Mouse (Mus musculus): ENCODE measurements around the gene Adamtsl1. TPM values are rescaled to one million over a fixed set of nuclear protein-coding genes. Genes with fewer than 3 reads are reported as not detected.

Gene Adamtsl1
- total RNA-seq, 2 experiments from 2014 or later, result 7.1 to 10.3 TPM

DNA sequence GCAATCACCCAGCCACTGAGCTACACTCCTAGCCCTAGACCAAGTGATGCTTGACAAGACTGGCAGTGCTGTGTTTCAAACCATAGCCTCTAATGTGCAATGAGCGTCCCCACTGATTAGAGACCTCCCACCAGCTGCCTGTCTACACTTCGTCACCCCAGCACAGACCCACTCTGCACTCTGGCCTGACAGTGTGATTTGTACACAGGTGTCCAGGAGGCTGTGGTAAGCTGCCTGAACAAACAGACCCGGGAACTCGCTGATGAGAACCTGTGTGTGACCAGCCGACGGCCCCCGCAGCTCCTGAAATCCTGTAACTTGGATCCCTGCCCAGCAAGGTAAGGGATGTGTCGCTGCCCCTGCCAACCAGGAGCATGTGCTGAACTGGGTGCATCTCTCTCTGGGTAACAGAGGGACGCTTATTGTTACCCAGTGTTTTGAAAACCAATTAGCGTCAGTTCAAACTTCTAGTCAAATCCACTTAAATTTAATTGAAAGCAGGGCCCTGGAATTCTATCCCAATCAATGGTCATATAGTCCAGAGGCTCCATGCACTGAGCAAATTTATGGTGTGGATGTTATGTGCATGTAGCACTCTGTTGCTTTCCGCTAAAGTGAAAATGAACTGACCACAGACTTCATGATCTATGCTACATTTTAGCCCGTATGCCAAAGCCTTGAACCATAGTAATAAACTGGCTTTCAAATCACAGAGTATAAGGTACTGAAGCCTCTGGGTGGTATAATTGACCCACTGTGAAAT is 775.7 kb downstream of the Adamtsl1 start:
- DNase-seq (ENCODE audit: extremely low spot score in 1 of 2, low spot score in 1 of 2), result no peak

DNA sequence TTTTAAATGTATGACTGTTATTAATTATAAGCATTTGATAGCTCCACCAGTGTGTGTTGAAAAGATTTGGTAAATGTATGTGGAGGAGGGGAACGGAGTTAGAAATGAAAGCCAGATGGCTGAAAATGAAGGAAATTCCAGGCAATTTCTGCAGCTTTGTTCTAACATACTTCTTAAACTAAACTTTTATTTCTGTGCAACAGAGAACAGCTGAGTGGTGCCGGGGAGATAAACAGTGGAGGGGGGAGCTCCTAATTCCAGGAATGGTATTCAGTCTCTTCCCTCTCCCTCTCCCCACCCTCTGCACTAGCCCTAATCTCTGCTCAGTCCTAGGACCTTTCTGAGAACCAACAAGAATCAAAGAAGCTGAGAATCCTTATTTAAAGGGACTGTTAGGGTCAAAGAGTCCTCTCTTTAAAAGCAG is 780.9 kb downstream of the Adamtsl1 start:
- no peak for DNase-seq (ENCODE audit: extremely low spot score in 1 of 2, low spot score in 1 of 2)

DNA sequence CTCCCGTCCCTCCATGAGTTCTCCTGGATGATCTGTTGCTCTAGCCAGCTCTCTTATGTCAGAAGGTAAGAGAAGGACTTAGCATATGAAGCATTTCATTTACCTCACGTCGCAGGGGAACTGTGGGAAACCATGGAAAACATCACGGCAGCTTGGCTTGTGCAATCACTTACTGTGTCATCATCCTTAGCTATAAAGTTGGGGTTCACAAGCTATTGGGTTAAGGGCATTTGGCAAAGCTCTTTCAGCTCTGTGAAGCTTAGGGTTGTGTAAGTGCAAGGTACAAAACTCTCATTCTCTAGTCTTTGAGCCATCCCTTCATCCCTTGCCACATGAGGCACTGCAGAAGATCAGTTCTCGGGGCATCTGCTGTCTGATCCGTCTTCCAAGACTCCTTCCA is 787.5 kb downstream of the Adamtsl1 start:
- no peak for DNase-seq (ENCODE audit: extremely low spot score in 1 of 2, low spot score in 1 of 2)

DNA sequence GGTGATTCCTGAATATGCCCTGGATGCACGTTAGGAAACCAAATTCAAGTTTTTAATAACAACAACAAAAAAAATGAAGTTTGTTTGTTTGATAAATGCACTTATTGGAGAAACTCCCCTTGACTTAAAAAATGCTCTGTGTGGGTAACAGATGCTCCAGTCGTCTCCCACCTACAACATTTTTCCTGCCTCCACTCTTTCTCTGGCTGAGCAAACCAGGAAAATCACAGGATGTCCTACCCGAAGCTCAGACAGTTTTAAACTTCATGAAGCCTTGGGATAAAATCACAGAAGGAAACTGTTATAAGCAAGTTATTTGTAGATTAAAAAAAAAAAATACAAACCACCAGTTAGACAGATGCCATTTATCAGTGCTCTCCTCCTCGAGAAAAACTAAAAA is 788.1 kb downstream of the Adamtsl1 start:
- no peak for DNase-seq (ENCODE audit: extremely low spot score in 1 of 2, low spot score in 1 of 2)

DNA sequence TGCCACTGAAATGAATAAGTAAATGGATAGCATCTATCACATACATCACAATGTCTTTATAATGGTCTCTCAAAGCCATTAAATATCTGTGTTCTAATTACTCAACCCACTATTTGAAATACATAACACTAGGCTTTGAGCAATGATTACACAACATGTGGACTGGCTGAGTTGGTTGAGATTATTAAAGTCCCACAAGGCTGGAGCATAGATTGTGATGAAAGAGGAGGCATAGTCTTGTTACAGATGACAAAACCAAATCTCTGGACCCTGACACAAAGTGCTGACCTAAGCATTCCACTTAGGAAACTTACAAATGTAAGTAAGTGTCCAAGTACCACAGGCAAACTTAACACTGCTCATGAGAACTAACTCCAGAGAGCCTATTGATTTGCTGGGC is 792.8 kb downstream of the Adamtsl1 start:
- no peak for DNase-seq (ENCODE audit: extremely low spot score in 1 of 2, low spot score in 1 of 2)

DNA sequence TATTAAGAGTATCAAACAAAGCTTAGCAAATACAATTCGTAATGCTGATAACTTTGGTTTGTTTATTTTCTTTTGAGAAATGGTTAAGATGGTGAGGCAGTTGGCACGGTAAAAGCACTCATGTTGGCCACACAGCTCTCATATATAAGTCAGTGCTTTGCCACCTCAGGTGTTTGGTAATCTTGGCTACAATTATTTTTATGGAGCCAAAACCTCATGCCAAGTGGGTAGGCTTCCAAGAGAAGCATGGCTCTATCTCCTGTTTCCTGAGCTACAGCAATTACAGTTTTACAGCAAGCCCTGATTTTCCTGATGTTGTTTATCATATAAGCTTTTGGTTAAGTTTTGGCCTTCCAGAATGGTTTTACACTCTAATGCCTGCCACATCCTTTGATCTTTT is 795.2 kb downstream of the Adamtsl1 start:
- no peak for DNase-seq (ENCODE audit: extremely low spot score in 1 of 2, low spot score in 1 of 2)

DNA sequence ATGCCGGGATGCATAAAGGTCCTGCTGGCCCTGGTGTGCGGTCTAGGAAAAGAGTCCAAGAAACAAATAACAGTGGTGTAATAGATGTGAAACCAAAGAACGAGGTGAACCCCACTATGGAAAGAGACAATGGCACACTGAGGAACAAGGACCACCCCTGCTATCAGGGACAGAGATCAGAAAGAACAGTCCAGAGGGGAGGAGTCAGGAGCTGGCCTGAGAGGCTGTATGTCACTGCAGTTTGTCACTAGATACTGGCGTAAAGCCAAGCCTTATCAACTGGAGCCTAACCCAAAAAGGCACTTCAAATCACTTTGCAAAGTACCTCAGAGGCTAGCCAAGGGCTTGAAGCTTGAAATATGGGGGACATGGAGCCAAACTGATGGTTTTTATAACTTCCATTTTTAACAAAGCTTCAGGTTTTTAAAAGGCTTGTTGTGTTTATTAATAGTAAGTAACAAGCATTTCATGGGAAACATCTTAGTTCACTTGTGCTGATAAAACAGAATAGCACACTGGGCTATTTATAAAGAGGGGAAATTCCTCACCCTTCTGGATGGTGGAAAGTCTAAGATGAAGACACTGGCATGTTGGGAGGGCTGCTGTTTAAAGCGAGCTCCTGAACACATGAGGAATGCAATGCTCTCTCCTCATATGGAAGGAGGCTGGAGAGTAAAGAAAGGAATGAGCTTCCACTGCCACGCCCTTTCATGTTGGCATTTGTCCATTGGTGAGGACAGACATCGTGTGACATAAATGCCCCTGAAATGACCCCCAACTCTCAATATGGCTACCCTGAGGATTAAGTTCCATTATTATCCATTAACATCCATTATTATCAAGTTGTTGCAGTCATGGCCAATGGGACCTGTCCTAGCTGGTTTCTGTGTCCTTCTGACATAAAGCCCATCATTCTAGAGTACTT is 797.1 kb downstream of the Adamtsl1 start:
- no peak for DNase-seq (ENCODE audit: extremely low spot score in 1 of 2, low spot score in 1 of 2)

DNA sequence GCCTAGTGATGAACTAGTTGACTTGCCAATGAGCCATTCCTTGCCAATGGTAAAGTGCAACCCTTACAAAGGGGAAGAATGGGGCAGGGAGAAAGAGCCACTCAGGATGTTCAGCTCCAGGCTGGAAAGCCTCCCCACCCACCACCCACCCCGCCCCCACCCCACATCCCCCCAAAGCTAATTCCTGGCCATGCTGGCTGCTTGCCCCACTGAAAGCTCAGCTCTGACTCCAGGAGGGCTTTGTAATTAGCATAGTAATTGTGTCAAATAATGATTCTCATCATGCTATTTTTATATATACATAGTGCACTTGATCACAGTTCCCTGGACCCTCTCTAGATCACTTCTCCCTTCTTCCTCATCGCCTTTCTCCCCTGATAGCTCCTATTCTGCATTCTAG is 798.4 kb downstream of the Adamtsl1 start:
- no peak for DNase-seq (ENCODE audit: extremely low spot score in 1 of 2, low spot score in 1 of 2)

DNA sequence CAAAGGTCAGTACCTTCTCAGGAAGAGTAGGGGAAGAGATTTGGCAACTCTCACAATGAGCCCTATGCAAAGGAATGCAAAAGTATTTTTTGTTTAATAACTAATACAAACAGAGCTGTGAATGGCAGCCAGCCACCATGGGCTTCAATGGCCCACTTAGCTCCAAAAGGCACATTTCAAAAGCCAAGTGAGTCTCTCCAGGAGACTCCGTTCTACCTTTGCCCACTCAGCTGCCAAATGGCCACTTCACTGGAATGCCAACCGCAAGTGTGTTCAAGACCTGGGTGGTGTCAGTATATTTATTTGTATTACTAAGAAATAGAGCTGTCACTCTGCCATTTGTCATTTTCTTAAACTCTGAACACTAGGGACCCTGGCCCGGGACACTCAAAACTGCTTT is 800.5 kb downstream of the Adamtsl1 start:
- no peak for DNase-seq (ENCODE audit: extremely low spot score in 1 of 2, low spot score in 1 of 2)

DNA sequence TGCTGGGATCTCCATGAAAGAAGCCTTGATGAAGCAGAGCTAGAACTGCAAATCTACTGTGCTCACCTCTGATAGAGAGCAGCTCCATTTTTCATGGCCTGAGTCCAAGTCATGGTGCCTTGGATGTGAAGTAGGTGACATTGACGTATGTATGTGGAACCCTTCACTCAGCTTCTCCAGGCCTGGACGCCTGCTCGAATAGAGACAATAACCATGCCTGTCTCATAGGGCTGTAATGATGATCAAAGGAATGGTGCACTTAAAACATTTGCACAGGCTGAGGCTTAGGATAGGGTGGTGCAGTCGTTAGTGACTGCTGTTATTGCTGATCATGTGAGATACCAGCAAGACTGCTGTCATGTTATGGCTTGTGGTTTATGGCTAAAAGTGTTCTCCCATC is 801.1 kb downstream of the Adamtsl1 start:
- no peak for DNase-seq (ENCODE audit: extremely low spot score in 1 of 2, low spot score in 1 of 2)

DNA sequence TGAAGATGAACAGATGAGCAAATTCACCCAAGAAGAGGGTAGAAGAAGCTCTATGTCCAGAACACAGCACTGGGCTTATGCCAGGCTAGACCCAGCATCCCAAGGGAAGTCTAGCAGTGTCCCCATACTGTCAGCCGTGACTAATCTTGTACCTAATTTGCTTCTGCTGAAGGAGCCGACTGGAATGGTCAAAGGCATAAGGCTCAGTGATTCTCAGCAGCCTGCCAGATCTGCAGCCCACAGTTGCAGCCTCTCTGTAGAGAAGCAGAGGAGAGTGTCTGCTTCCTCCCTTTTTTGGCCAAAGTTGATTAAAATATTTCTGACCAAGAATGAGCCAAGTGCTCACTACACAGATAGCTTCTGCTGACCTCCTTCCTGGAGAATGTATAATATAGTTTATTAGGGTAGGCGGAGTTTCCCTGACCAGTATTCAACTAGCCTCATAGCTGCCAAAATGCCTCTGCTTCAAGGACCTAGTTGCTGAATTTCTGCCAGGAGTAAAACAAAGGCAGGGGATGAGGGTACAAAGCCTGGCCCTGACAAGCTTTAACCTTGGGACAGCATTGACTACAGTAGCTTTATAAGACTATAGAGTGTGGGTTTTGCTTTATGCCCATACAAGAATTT is 804.1 kb downstream of the Adamtsl1 start:
- no peak for DNase-seq (ENCODE audit: extremely low spot score in 1 of 2, low spot score in 1 of 2)

DNA sequence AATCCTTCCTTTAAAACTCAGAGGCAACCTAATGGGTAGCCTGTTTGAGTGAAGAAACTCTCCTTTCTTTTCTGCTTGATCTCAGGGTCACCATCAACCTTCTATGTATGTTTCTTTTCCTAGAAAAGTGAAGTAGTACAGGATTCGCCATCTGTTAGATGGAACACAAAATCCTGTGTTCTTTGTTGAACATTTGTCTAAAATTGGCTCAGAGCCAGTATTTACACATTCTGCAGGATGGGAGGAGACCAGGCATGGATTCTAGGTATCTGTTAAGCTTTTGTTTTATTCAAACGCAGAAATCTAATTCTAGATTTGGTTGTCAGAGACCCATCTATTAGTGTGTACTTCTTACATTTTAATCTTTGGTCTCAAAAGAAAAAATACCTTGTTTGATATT is 811.4 kb downstream of the Adamtsl1 start:
- no peak for DNase-seq (ENCODE audit: extremely low spot score in 1 of 2, low spot score in 1 of 2)

DNA sequence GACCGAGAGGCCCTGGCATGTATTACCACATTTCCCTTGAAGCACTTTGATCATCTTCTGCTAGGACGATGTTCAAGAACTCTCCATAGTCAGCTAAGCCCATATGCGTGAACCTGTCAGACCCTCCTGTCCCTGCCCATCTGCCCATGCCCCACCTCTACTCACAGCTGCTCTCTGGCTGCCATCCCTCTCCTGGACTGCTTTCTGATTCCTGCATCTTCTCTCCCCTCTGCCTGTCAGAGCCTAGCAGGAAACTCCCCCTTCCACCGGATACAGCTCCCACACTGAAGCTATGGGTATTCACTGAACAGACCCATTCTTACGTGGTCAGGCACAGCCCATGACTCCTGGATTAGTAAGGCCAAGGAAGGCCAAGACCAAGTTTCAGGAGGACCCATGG is 812.0 kb downstream of the Adamtsl1 start:
- no peak for DNase-seq (ENCODE audit: extremely low spot score in 1 of 2, low spot score in 1 of 2)

DNA sequence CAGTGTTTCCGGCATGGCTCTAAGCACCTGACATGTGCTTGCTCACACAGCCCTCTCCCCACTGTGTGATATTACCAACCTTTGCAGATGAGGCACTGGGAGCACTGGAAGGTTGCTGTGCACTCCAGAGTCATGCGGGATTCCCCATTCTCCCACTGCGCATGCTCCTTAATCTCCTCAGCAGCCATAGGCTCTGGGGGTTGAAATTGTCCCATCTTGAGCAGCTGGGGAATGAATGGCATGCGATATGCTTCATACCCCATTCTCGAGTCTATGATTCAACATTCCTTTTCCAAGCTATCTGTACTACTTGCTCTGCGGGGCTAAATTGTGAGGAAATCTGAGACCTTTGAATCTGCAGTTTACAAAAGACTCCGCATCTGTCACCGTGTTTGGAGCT is 812.7 kb downstream of the Adamtsl1 start:
- no peak for DNase-seq (ENCODE audit: extremely low spot score in 1 of 2, low spot score in 1 of 2)

DNA sequence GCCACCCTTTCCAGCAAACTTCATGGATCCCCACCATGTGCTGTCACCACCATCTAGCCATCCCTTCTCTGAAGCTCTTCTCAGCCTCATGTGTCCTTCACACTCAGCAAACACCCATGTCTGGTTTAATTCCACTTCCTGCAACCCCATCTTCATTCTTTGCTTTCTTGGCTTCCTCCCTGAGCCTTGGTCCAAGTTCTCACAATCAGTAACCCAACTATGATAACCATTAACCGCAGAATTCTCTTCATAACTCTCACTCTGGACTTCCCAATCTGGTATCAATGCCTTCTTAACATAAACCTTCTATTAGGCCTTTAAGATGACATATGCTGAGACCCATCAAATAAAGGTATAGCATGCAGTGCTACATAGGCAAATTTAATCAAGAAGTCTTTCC is 815.5 kb downstream of the Adamtsl1 start:
- DNase-seq (ENCODE audit: extremely low spot score in 1 of 2, low spot score in 1 of 2), result no peak

DNA sequence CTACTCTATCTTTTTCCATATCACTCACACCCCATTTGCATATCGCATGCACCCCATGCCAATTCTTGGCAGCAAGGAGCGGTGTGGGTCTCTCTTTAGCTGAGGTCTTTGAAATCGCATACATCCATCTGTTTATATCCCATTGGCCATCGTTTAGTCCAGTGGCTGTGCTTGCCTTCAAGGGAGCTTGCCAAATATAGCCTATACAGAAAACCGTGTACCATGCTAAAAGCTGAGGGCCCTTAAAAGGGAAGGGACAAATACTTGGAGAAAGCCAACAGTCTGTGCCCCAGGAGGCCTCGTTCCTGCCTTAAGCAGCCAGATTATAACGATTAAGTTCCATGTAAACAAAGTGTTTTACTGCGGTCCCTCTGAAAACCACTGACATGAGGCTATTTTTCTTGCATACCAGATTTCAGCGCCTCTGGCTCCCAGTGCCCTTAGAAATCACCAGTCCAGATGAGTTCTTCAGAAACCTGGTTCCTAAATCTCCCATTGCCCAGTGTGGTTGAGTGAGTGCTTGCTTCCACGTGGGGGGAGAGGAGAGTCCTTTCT is 822.0 kb downstream of the Adamtsl1 start:
- DNase-seq (ENCODE audit: extremely low spot score in 1 of 2, low spot score in 1 of 2), result no peak

DNA sequence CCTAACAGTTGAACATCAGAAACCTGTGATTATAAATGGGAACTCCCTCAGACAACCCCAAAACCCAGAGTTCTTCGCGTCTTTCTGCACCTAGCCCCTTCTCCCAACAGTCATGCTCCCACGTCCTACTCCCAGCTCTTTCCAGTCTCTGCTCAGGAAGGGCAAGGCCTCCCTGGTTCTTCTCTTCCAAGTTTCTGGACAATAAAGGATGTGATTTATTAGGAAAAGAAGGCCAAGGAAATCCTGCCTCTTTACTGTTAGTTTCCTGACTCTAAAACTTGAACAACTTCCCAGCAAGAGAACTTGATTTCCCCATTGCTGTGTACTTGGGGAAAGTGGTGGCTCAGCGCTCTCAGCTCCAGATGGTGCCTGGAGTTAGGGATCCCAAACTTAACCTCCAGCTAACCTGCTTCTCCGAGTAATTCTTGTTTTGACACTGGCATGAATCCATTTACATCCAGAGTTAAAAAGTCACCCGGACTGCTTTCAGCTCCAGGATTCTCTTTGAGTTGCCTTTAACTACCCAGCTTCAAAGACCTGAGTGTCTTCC is 823.3 kb downstream of the Adamtsl1 start:
- no peak for DNase-seq (ENCODE audit: extremely low spot score in 1 of 2, low spot score in 1 of 2)

DNA sequence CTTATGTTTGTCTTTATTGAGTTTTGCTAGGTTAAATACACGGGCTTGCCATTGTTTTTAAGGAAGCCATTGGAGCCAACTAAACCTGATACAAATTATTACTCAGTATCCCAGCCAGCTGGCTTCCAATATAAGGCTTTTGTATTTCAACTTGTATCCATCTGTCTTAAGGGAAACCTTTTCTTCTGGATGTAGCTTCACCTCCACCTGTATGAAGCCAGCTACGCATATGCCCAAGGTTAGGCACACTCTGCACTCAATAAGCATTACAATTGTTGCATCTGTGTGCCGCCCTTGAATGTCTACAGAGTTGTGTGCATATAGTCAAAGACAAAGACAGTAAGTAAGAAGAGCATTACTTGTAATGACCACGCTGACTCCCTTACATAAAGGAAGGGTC is 835.4 kb downstream of the Adamtsl1 start:
- no peak for DNase-seq (ENCODE audit: extremely low spot score in 1 of 2, low spot score in 1 of 2)

DNA sequence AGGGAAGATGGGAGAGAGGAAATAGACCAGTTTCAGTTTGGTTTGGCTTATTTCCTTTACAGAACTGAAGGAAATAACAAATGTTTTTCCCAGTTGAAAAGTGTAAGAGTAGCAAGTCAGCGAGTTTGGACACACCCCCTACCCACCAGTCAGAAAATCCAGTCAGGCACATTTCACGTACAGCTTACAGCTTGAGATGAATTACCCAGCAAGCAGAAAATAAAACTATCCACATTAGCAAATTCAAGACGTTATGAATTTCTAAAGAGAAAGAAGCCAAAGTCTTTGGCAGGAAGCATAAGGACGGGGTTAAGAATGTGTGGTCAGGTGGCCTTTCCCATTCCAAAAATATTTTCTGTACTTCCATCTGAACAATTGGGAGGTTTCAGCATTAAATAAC is 838.1 kb downstream of the Adamtsl1 start:
- DNase-seq (ENCODE audit: extremely low spot score in 1 of 2, low spot score in 1 of 2), result no peak

DNA sequence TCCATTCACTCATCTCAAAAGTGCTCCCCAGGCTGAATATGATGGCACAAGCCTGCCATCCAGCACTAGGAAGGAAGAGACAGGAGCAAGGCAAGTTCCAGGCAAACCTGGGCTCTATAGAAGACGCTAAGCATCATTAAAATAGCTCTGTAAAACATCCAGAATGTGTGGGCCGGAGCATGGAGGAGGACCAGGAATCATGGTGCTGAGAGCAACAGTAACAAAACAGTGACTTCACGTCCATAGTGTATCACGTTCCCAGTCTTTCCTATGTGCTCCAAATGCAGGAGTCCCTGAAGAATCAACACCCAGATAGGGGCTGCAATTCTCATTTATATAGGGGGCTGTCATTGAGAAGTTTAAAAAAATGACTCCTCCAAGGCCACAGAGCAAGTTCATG is 839.6 kb downstream of the Adamtsl1 start:
- no peak for DNase-seq (ENCODE audit: extremely low spot score in 1 of 2, low spot score in 1 of 2)

DNA sequence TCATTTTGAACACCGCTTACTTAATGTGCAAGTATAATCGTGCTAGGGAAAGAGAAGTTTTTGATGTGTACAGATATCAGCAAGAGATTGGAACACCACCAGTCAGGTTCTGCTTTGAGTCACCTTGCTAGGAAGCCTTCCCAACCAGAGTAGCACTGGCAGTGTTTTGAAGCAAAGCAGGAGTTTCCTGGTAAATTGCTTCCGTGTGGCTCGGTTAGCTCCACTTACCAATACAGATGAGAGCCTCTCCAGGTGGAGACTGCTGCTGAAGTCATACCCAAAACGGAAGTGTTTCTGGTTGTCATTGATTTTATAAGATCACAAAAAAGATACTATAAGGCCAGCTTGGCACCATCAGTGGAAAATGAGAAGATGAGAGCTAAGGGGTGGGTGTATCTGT is 845.4 kb downstream of the Adamtsl1 start:
- DNase-seq (ENCODE audit: extremely low spot score in 1 of 2, low spot score in 1 of 2), result no peak

Measured in layer of hippocampus, postnatal 25 days (tissue).